Mouse (Mus musculus) natural killer cell, adult 2 months (primary cell): ENCODE data around the gene Hist1h4n.
A peak's percentile ranks its signal among the peaks of the same experiment; 100 is the strongest.
"Not testable (repeated sequence)": the region's sequence is repeated elsewhere in the genome, so short reads cannot be mapped to it uniquely, and the experiment has no call there.

ENCODE experiments used
- DNase-seq, 2 experiments: peaks; one replicate each; pipeline ENCODE4 v3.0.0; 2022; ENCODE audit warnings: low spot score in 2 of 2

Hist1h4n gene

GRCm38 (mm10) chr13:21831418-21832394 lies at the start of gene Hist1h4n:
Gene Hist1h4n (minus strand): TSS chr13:21832196.
- peak; percentile 18 to 40 for DNase-seq

- DNase-seq: no peak
Observed at GRCm38 (mm10) chr13:21880735-21881134, 48.7 kb upstream of the Hist1h4n start.

DNA sequence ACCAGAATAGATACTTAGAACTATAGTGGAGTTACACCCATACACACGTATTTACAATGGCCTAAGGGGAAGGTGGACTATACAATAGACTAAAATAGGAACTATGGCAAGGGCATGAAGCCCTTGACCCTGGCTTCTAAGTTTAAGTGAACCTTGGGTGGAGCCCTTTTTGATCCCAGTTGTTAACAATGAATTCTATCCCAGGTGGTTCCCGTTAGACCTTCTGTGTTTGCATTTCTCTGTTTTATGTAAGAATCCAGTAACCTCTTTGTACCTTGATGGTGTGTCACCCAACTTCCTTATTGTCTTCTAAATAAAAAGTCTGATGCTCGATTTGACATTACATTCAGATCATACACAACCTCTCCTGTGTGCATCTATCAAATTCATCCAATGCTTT lies 33.5 kb upstream of the Hist1h4n start:
- DNase-seq: not testable (repeated sequence)

DNA sequence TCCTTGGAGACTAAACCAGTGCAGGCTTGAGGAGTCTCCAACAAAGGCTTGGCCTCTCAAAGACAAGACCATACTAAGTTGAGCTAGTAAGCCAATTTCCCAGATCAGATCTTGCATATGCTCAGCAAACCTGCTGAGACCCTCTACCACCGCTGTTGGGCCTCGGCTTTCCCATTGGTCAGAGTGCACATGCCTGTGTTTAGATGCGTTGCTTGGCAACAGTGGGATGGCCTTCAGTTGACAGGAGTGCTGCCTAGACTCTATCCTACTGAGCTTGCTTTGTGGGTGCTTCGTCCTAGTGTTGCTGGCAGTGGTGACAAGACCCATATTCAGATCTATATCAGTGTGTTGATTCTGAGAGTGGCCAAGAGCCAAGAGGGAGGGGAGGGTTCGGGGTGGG lies 29.6 kb upstream of the Hist1h4n start:
- no peak for DNase-seq

GRCm38 (mm10) chr13:21855698-21856162 lies 23.7 kb upstream of the Hist1h4n start:
- DNase-seq: peak; percentile 22 to 25

- DNase-seq: peak; percentile 61 to 71
Observed at GRCm38 (mm10) chr13:21855146-21855545, 23.1 kb upstream of the Hist1h4n start.

- DNase-seq: no peak
Observed at GRCm38 (mm10) chr13:21852215-21852945, 20.4 kb upstream of the Hist1h4n start.

DNA sequence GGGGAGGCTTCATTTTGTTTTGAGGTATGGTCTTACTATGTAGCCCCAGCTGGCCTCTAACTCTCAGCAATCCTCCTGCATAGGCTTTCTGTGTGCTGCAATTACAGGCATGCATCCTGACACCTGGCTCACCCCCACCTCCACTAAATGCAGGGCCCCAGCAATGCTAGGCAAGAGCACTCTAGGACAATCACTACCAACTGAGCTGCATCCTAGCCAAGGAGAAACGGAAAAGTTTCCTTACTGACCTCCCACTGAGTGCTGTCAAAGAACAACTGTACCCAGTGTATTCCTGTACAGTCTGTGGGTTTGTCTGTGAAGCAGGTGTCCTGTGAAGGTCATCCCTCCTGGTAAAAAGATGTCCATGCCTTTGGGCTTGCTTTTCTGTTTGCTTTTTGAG lies 18.7 kb upstream of the Hist1h4n start:
- DNase-seq: not testable (repeated sequence)

GRCm38 (mm10) chr13:21847883-21848282 lies 15.9 kb upstream of the Hist1h4n start:
- DNase-seq: no peak

DNA sequence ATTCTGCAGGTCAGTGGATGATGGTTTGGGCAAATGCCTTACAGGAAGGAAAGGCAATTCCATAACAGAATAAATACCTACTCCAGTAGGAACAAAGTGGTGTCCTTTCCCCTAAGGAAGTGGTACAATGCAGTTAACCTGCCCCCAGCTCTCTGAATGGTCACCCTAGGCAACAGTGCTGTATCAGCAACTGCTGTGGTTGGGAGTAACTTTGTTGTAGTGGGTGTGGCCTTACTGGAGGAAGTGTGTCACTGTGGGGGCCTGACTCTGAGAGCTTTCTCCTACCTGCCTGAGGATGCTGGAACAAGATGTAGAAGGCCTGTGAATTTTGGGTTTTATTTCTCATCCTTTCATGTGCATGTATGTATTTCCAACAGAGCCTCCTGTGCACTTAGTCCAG lies 14.4 kb upstream of the Hist1h4n start:
- DNase-seq: not testable (repeated sequence)

DNA sequence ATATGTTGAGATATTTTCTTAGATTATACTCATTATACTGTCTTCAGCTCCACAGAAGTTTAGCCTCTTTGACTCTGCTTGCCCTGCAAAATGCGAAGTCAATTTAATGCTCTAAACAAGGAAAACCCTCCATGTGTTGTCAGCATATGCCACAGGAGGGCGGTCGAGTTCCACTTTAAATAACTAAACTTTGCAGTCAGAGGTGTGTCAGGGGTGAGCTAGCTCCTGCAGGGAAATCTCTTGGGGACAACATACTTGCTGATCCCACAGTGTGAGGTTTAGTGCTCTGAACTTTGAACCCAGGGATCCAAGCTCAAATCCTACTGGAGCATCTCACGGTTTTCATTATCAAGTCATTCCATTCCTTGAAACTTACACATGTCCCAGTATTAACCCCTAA lies 8.5 kb upstream of the Hist1h4n start:
- DNase-seq: not testable (repeated sequence)

DNA sequence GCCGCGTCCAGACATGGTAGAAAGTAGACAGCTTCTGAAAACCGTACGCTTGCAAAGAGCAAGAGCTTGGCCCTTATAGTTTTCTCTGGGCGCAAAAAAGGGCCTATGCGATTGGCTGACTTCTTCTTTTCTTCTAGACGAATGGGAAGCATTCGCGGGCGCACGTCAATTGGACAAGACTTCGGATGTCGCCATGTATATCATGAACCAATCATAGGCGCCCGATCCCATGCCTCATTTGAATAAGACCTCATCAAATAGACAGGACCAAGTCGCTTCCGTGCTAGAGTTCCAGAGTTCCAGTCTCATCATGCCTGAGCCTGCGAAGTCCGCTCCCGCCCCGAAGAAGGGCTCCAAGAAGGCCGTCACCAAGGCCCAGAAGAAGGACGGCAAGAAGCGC lies 1.5 kb upstream of the Hist1h4n start, which contains the start of the genes Hist1h2ap and Hist1h2br:
TSS of gene Hist1h2ap (minus strand) at position 47 of the 400 bp plus-strand sequence.
TSS of gene Hist1h2br (plus strand) at position 283 of the 400 bp plus-strand sequence.
- DNase-seq: not testable (repeated sequence)

GRCm38 (mm10) chr13:21830344-21830743 lies 1.7 kb downstream of the Hist1h4n start:
- no peak for DNase-seq

GRCm38 (mm10) chr13:21828511-21828910 lies 3.5 kb downstream of the Hist1h4n start:
- DNase-seq: no peak

GRCm38 (mm10) chr13:21820082-21820890 lies 11.7 kb downstream of the Hist1h4n start:
- DNase-seq: not testable (repeated sequence)

GRCm38 (mm10) chr13:21812092-21812491 lies 19.9 kb downstream of the Hist1h4n start:
- not testable (repeated sequence) for DNase-seq

GRCm38 (mm10) chr13:21811539-21811938 lies 20.5 kb downstream of the Hist1h4n start, which contains the start of gene Hist1h4m:
Gene Hist1h4m (plus strand): TSS chr13:21811746.
- DNase-seq: peak; percentile 38 to 56

GRCm38 (mm10) chr13:21811074-21811473 lies 20.9 kb downstream of the Hist1h4n start:
- not testable (repeated sequence) for DNase-seq

GRCm38 (mm10) chr13:21810073-21810472 lies 21.9 kb downstream of the Hist1h4n start, which contains the start of the genes Hist1h2bq and Hist1h2ao:
Gene Hist1h2bq (minus strand): TSS chr13:21810197.
Gene Hist1h2ao (plus strand): TSS chr13:21810465.
- not testable (repeated sequence) for DNase-seq

DNA sequence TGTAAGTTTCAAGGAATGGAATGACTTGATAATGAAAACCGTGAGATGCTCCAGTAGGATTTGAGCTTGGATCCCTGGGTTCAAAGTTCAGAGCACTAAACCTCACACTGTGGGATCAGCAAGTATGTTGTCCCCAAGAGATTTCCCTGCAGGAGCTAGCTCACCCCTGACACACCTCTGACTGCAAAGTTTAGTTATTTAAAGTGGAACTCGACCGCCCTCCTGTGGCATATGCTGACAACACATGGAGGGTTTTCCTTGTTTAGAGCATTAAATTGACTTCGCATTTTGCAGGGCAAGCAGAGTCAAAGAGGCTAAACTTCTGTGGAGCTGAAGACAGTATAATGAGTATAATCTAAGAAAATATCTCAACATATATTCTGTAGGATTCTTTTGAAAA lies 28.9 kb downstream of the Hist1h4n start:
- not testable (repeated sequence) for DNase-seq

DNA sequence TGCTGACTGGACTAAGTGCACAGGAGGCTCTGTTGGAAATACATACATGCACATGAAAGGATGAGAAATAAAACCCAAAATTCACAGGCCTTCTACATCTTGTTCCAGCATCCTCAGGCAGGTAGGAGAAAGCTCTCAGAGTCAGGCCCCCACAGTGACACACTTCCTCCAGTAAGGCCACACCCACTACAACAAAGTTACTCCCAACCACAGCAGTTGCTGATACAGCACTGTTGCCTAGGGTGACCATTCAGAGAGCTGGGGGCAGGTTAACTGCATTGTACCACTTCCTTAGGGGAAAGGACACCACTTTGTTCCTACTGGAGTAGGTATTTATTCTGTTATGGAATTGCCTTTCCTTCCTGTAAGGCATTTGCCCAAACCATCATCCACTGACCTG lies 34.8 kb downstream of the Hist1h4n start:
- not testable (repeated sequence) for DNase-seq
